Mouse (Mus musculus) myocyte (in vitro differentiated cells): Measurements from ENCODE around the gene Zfc3h1. TPM values are rescaled to one million over a fixed set of nuclear protein-coding genes. Genes with fewer than 3 reads are reported as not detected.

Source experiments
- H3K27me3 ChIP-seq: one replicate; pipeline ENCODE4 v1.6.1; 2011; ENCODE audit not compliant: control insufficient read depth, insufficient read depth, insufficient read length
- H3K36me3 ChIP-seq: one replicate; pipeline ENCODE4 v1.6.1; 2011; ENCODE audit not compliant: control insufficient read depth, insufficient read depth
- H3K4me2 ChIP-seq: one replicate; pipeline ENCODE4 v1.6.1; 2011; ENCODE audit warnings: low read depth, control low read depth
- H3K4me3 ChIP-seq: one replicate; pipeline ENCODE4 v1.5.1; 2011; ENCODE audit warnings: mild to moderate bottlenecking, control low read depth, moderate library complexity
- H3K79me2 ChIP-seq: one replicate; pipeline ENCODE4 v1.6.1; 2011; ENCODE audit not compliant: control insufficient read depth, insufficient read depth
- H3ac ChIP-seq: one replicate; pipeline ENCODE4 v1.6.1; 2011; ENCODE audit not compliant: control insufficient read depth, insufficient read length
- CEBPB ChIP-seq: IDR thresholded peaks from 2 replicates; pipeline ENCODE4 v1.6.1; 2011; ENCODE audit warnings: mild to moderate bottlenecking, moderate library complexity; ENCODE audit not compliant: poor library complexity, insufficient read depth, severe bottlenecking
- E2F4 ChIP-seq: IDR thresholded peaks from one replicate; pipeline ENCODE4 v1.6.1; 2011; ENCODE audit warnings: mild to moderate bottlenecking, control low read depth, moderate library complexity; ENCODE audit not compliant: insufficient read depth
- MAX ChIP-seq: IDR thresholded peaks from one replicate; pipeline ENCODE4 v1.6.1; 2011; ENCODE audit warnings: low read depth, mild to moderate bottlenecking, control low read depth
- MYOD1 ChIP-seq, 3 experiments: IDR thresholded peaks; one replicate each; pipeline ENCODE4 v1.6.1; 2011; ENCODE audit warnings: control low read depth in 2 of 3, low read depth in 2 of 3, mild to moderate bottlenecking in 2 of 3, moderate library complexity in 1 of 3; ENCODE audit not compliant: insufficient read length in 2 of 3, control insufficient read depth in 1 of 3
- MYOG ChIP-seq, 3 experiments: IDR thresholded peaks; one replicate each; pipeline ENCODE4 v1.6.1; 2011; ENCODE audit warnings: control low read depth in 2 of 3, low read depth in 2 of 3, mild to moderate bottlenecking in 2 of 3; ENCODE audit not compliant: insufficient read length in 2 of 3, control insufficient read depth in 1 of 3, insufficient read depth in 1 of 3
- POLR2A ChIP-seq: IDR thresholded peaks from one replicate; pipeline ENCODE4 v1.6.1; 2011; ENCODE audit warnings: low read depth, mild to moderate bottlenecking, control low read depth, moderate library complexity; ENCODE audit not compliant: insufficient read length
- POLR2AphosphoS2 ChIP-seq: IDR thresholded peaks from one replicate; pipeline ENCODE4 v1.6.1; 2011; ENCODE audit warnings: low read depth, control low read depth; ENCODE audit not compliant: insufficient read length
- REST ChIP-seq: IDR thresholded peaks from one replicate; pipeline ENCODE4 v1.6.1; 2011; ENCODE audit warnings: mild to moderate bottlenecking, control low read depth, moderate library complexity; ENCODE audit not compliant: insufficient read depth, insufficient read length
- SRF ChIP-seq: IDR thresholded peaks from one replicate; pipeline ENCODE4 v1.6.1; 2011; ENCODE audit warnings: low read depth; ENCODE audit not compliant: control insufficient read depth, insufficient read length
- TCF12 ChIP-seq: IDR thresholded peaks from one replicate; pipeline ENCODE4 v1.6.1; 2011; ENCODE audit warnings: mild to moderate bottlenecking, control low read depth; ENCODE audit not compliant: poor library complexity, insufficient read depth, severe bottlenecking
- TCF3 ChIP-seq: IDR thresholded peaks from one replicate; pipeline ENCODE4 v1.6.1; 2011; ENCODE audit warnings: low read depth, control low read depth; ENCODE audit not compliant: insufficient read length
- USF1 ChIP-seq: IDR thresholded peaks from one replicate; pipeline ENCODE4 v1.6.1; 2011; ENCODE audit warnings: low read depth, mild to moderate bottlenecking, control low read depth, moderate library complexity
- polyA plus RNA-seq: library from polyadenylated mRNA; unstranded; fragments of >200 nt; fragmentation: generic; extraction: Trizol; gene quantifications from one replicate; pipeline ENCODE4 v1.2.1, GENCODE M21; 2012; ENCODE audit warnings: missing spikeins

Zfc3h1 gene
- polyA plus RNA-seq, 1 experiment = 9.0 TPM

DNA sequence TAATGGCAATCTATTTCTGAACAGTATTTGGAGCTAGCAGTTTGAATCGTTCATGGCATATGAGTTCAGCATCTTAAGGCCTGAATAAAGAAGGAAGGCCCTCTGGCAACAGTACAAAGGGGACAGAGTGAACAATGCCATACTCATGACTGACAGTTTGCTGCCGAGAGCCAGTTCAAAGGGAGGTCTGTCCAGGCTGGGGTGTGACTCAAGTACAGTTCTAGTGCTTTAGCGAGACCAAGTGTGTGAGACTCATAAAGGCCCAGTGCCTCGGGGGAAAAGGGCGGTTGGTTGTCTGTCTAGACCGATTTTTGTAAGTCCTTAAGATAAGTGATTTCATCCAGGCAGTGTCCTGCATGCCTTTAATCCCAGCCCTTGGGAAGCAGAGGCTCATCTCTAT is 30.2 kb upstream of the Zfc3h1 start:
- TF ChIP-seq SRF (no peak), CEBPB (no peak), E2F4 (no peak), MYOD1 (IDR thresholded peaks at IDR 0.05; ENCODE audit: control insufficient read depth in 1 of 3, insufficient read length in 2 of 3, low read depth in 2 of 3) (no peak), REST (no peak), TCF12 (no peak), MYOG (IDR thresholded peaks at IDR 0.05; ENCODE audit: control insufficient read depth in 1 of 3, insufficient read depth in 1 of 3, insufficient read length in 2 of 3, low read depth in 2 of 3) (no peak), POLR2A (no peak), USF1 (no peak), MAX (no peak)
- Histone ChIP-seq H3K4me3 (no peak overlapping the region), H3ac (no peak overlapping the region), H3K27me3 (no peaks in the 10 kb centered on the region), H3K36me3 (peaks cover 3% of the 10 kb centered on the region), H3K79me2 (no peaks in the 10 kb centered on the region), H3K4me2 (no peak overlapping the region)

DNA sequence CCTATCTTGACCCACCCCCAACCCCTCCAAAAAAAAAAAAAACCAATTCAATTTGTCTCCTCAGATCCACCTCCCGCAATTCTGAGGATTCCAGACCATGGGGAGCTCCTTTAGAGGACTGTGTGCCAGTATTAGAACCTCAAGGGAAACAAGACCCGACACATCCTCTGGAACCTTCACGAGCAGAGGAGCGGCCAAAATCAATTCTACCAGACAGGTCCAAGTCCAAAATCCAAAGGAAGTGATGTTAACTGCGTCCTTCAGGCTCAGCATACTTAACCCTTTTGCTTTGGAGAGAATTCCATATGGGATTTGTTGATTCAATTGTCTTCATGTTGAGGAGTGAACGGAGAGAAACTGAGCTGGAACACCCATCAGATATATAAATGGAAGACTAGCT is 29.7 kb upstream of the Zfc3h1 start:
- Histone ChIP-seq H3K36me3 (peaks cover 3% of the 10 kb centered on the region), H3K4me2 (no peak overlapping the region), H3K4me3 (no peak overlapping the region), H3ac (no peak overlapping the region), H3K79me2 (no peaks in the 10 kb centered on the region), H3K27me3 (no peaks in the 10 kb centered on the region)
- TF ChIP-seq MAX (no peak), REST (no peak), MYOD1 (IDR thresholded peaks at IDR 0.05; ENCODE audit: control insufficient read depth in 1 of 3, insufficient read length in 2 of 3, low read depth in 2 of 3) (no peak), POLR2AphosphoS2 (no peak), USF1 (no peak), E2F4 (no peak), POLR2A (no peak), MYOG (IDR thresholded peaks at IDR 0.05; ENCODE audit: control insufficient read depth in 1 of 3, insufficient read depth in 1 of 3, insufficient read length in 2 of 3, low read depth in 2 of 3) (no peak), TCF3 (no peak), CEBPB (no peak), SRF (no peak), TCF12 (no peak)

DNA sequence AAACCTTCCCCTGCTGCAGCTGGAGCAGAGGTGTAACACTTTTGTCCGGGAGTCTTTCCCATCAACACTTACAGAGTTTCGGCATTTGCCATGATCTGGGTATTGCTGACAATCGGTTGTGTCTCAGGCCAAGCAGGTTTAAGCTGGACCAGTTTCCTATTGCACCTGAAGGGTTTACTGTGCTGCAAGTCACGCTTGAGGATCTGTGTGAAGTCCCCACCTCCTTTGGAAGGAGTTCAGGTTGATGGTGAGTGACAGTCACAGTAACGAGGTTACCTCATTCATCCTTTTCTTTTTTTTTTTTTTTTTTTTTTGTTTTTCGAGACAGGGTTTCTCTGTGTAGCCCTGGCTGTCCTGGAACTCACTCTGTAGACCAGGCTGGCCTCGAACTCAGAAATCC is 28.7 kb upstream of the Zfc3h1 start:
- Histone ChIP-seq H3ac (no peak overlapping the region), H3K4me3 (no peak overlapping the region), H3K79me2 (no peaks in the 10 kb centered on the region), H3K36me3 (peaks cover 3% of the 10 kb centered on the region), H3K27me3 (no peaks in the 10 kb centered on the region), H3K4me2 (no peak overlapping the region)
- TF ChIP-seq CEBPB (no peak), MAX (no peak), POLR2AphosphoS2 (no peak)

DNA sequence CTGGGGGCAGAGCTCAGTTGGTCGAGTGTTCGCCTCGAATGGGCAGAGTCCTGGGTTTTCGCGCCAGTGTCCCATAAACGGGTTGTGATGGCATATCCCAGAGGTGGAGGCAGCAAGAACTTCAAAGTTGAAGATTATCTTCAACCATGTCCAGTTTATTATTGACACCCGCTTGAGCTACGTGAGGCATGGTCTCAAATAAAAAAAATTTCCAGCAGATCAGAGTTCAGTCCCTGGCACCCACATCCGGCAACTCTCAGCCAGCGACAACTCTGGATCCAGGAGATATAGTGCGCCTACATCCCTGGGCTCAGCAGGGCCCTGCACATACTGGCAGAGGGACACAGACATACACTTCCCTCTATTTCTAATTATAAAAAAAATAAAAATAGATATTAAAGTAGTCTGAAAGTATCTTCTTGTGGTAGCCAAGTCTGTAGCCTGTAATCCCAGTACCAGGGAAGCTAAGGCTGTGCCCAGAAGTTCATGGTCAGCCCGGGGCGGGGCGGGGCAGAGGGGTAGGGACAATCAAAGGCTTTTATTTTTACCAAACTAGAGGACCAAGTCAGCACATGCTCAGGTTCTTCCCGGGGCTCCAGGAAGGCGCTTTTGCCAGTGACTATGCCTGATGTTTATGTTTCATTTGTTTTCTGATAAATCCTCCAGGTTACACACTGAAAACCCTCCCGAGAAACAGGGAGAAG is 26.4 kb upstream of the Zfc3h1 start:
- no peak overlapping the region for H3ac ChIP-seq
- H3K4me3 ChIP-seq = no peak overlapping the region
- TF ChIP-seq TCF3 = no peak
- no peak for TF ChIP-seq USF1
- TF ChIP-seq E2F4 = no peak
- no peak for TF ChIP-seq POLR2AphosphoS2
- TF ChIP-seq MYOD1 (IDR thresholded peaks at IDR 0.05; ENCODE audit: control insufficient read depth in 1 of 3, insufficient read length in 2 of 3, low read depth in 2 of 3) = no peak
- no peak for TF ChIP-seq CEBPB
- no peak for TF ChIP-seq MAX
- TF ChIP-seq MYOG (IDR thresholded peaks at IDR 0.05; ENCODE audit: control insufficient read depth in 1 of 3, insufficient read depth in 1 of 3, insufficient read length in 2 of 3, low read depth in 2 of 3) = no peak
- no peak for TF ChIP-seq POLR2A
- TF ChIP-seq SRF = no peak
- no peak for TF ChIP-seq REST
- no peak for TF ChIP-seq TCF12
- H3K36me3 ChIP-seq = peaks cover 3% of the 10 kb centered on the region
- no peaks in the 10 kb centered on the region for H3K79me2 ChIP-seq
- no peak overlapping the region for H3K4me2 ChIP-seq
- H3K27me3 ChIP-seq = no peaks in the 10 kb centered on the region

DNA sequence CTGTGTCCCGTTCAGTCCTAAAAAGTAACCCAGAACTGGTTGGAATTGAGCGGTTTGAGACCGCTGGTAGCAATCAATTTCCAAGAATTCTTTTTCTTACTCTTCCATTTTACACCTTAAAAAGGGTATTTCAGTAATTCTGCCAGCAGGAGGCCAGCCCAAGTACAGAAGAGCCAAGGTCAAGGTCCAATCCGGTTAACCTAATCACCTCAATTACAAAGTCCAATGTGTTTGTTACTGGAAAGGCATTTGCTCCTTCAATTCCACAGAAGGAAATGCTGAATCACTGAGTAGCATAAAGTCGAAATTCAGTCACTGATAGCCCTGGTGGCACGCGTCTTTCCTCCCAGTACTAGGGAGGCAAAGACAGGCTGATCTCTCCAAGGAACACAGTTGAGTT is 25.7 kb upstream of the Zfc3h1 start:
- no peaks in the 10 kb centered on the region for H3K79me2 ChIP-seq

More for the DNA sequence above, 25.7 kb upstream of the Zfc3h1 start:
- Histone ChIP-seq H3ac (no peak overlapping the region), H3K27me3 (no peaks in the 10 kb centered on the region), H3K4me2 (no peak overlapping the region), H3K36me3 (peaks cover 3% of the 10 kb centered on the region), H3K4me3 (no peak overlapping the region)
- no peak for TF ChIP-seq TCF3
- no peak for TF ChIP-seq SRF
- no peak for TF ChIP-seq E2F4
